In genomic region chr6:30596230-30596898, GRCm38 (mm10) we compare ENCODE assay signal across 26 mouse cellular contexts. TPM values are rescaled to one million over a fixed set of nuclear protein-coding genes. Genes with fewer than 3 reads are reported as not detected.
DNase-seq lines count a peak whose midpoint lies in the region; ATAC-seq and TF ChIP-seq lines count a peak whose summit lies in the region.
"Had no signal": no experiment of that assay in that cellular context is flagged by ENCODE, and none has a peak within 500 bp of the region (broad histone marks: within the 10 kb centered on the region; RNA-seq: fewer than 3 reads in every experiment).

No protein-coding gene starts in this region.

- 78% methylated on average over 8 of the region's 8 CpGs for WGBS in forebrain, postnatal 0 days
- 77% methylated on average over 8 of the region's 8 CpGs for WGBS in forebrain, embryonic 16.5 days
- WGBS in kidney, embryonic 16.5 days: 74% methylated on average over 8 of the region's 8 CpGs
- WGBS in neural tube, embryonic 13.5 days: 72% methylated on average over 8 of the region's 8 CpGs

- H3K9me3 ChIP-seq in forebrain, postnatal 0 days (ENCODE audit: low read length): no peaks in the 10 kb centered on the region
- no peaks in the 10 kb centered on the region for H3K9me3 ChIP-seq in forebrain, embryonic 16.5 days (ENCODE audit: control insufficient read depth, low read length)
- no peaks in the 10 kb centered on the region for H3K9me3 ChIP-seq in kidney, embryonic 16.5 days (ENCODE audit: low read length)
- H3K9me3 ChIP-seq in neural tube, embryonic 13.5 days: no peaks in the 10 kb centered on the region
- H3K9me3 ChIP-seq: embryonic facial prominence, embryonic 15.5 days; megakaryocyte, embryonic 14.5 days had no signal

- TF ChIP-seq CTCF in forebrain, postnatal 0 days (IDR thresholded peaks at IDR 0.05; ENCODE audit: low read depth): no peak

- no peak overlapping the region for H3K27ac ChIP-seq in forebrain, postnatal 0 days (ENCODE audit: low read depth, low read length)
- H3K27ac ChIP-seq in forebrain, embryonic 16.5 days (ENCODE audit: low read length): no peak overlapping the region
- peak overlapping the region; percentile 6 for H3K27ac ChIP-seq in kidney, embryonic 16.5 days (ENCODE audit: low read length)
- H3K27ac ChIP-seq in neural tube, embryonic 13.5 days (replicated peaks): peak overlapping the region; percentile 34; the same call in 1 of the 2 replicates
- H3K27ac ChIP-seq: embryonic facial prominence, embryonic 15.5 days had no signal

- ATAC-seq in forebrain, postnatal 0 days: no peak
- no peak for ATAC-seq in forebrain, embryonic 16.5 days
- ATAC-seq in kidney, embryonic 16.5 days (ENCODE audit: low FRiP score, low TSS enrichment): no peak
- no peak for ATAC-seq in neural tube, embryonic 13.5 days (ENCODE audit: low read depth)

- no peaks in the 10 kb centered on the region for H3K4me1 ChIP-seq in forebrain, postnatal 0 days (ENCODE audit: insufficient read depth)
- H3K4me1 ChIP-seq in forebrain, embryonic 16.5 days (replicated peaks; ENCODE audit: control insufficient read depth, insufficient read depth, low read length): no peaks in the 10 kb centered on the region; the same call in 1 of the 2 replicates
- peaks cover 23% of the 10 kb centered on the region for H3K4me1 ChIP-seq in kidney, embryonic 16.5 days (ENCODE audit: insufficient read depth, low read length)
- H3K4me1 ChIP-seq in neural tube, embryonic 13.5 days (replicated peaks): peaks cover 41% of the 10 kb centered on the region
- H3K4me1 ChIP-seq: embryonic facial prominence, embryonic 15.5 days; megakaryocyte, embryonic 14.5 days had no signal

- H3K4me2 ChIP-seq in forebrain, postnatal 0 days (ENCODE audit: low read depth): no peak overlapping the region
- H3K4me2 ChIP-seq in forebrain, embryonic 16.5 days (ENCODE audit: low read length): no peak overlapping the region
- H3K4me2 ChIP-seq in kidney, embryonic 16.5 days (replicated peaks; ENCODE audit: low read depth, low read length): no peak overlapping the region
- no peak overlapping the region for H3K4me2 ChIP-seq in neural tube, embryonic 13.5 days
- H3K4me2 ChIP-seq: embryonic facial prominence, embryonic 15.5 days had no signal

- H3K9ac ChIP-seq in forebrain, postnatal 0 days: no peak overlapping the region
- no peak overlapping the region for H3K9ac ChIP-seq in forebrain, embryonic 16.5 days (replicated peaks; ENCODE audit: low read depth, low read length)
- H3K9ac ChIP-seq in kidney, embryonic 16.5 days (replicated peaks; ENCODE audit: low read length): no peak overlapping the region
- no peak overlapping the region for H3K9ac ChIP-seq in neural tube, embryonic 13.5 days
- H3K9ac ChIP-seq: embryonic facial prominence, embryonic 15.5 days had no signal

- no peak overlapping the region for H3K4me3 ChIP-seq in forebrain, postnatal 0 days (ENCODE audit: low read depth, low read length)
- H3K4me3 ChIP-seq in forebrain, embryonic 16.5 days (replicated peaks; ENCODE audit: low read length): no peak overlapping the region
- H3K4me3 ChIP-seq in kidney, embryonic 16.5 days (ENCODE audit: low read length): no peak overlapping the region
- no peak overlapping the region for H3K4me3 ChIP-seq in neural tube, embryonic 13.5 days
- H3K4me3 ChIP-seq: embryonic facial prominence, embryonic 15.5 days; megakaryocyte, embryonic 14.5 days had no signal

- DNase-seq in forebrain, postnatal 0 days: peak; percentile 45
- no peak for DNase-seq in kidney, postnatal 36 days
- DNase-seq in neural tube, embryonic 10.5 days (ENCODE audit: extremely low spot score, low spot score): no peak
- DNase-seq in urinary bladder, adult 18-20 months (ENCODE audit: low spot score in 2 of 2): no peak
- DNase-seq: adrenal gland, postnatal 14 days; cerebellum, adult 11-12 months; cerebellum, postnatal 14 days; embryo, embryonic 11 days; heart, postnatal 36 days; kidney, adult 18-20 months; kidney, postnatal 4 days; lung, adult 18-20 months; right cerebral cortex, postnatal 4 days; thymus, adult 2 months had no signal

- H3K27me3 ChIP-seq in forebrain, postnatal 0 days (ENCODE audit: insufficient read depth, low read length): no peaks in the 10 kb centered on the region
- H3K27me3 ChIP-seq in forebrain, embryonic 16.5 days (replicated peaks; ENCODE audit: control insufficient read depth, insufficient read depth, low read length): no peaks in the 10 kb centered on the region
- H3K27me3 ChIP-seq in kidney, embryonic 16.5 days (ENCODE audit: insufficient read depth, low read length): no peaks in the 10 kb centered on the region
- H3K27me3 ChIP-seq in neural tube, embryonic 13.5 days: no peaks in the 10 kb centered on the region
- H3K27me3 ChIP-seq: CH12.LX; embryonic facial prominence, embryonic 15.5 days had no signal

- no peaks in the 10 kb centered on the region for H3K36me3 ChIP-seq in forebrain, postnatal 0 days (ENCODE audit: insufficient read depth)
- H3K36me3 ChIP-seq in forebrain, embryonic 16.5 days (ENCODE audit: control insufficient read depth, insufficient read depth): no peaks in the 10 kb centered on the region
- no peaks in the 10 kb centered on the region for H3K36me3 ChIP-seq in kidney, embryonic 16.5 days (ENCODE audit: insufficient read depth, low read length)
- H3K36me3 ChIP-seq in neural tube, embryonic 13.5 days: no peaks in the 10 kb centered on the region
- H3K36me3 ChIP-seq: embryonic facial prominence, embryonic 15.5 days had no signal

RNA-seq across cellular contexts. Expression of gene Cpa5, which starts 14.4 kb away (rescaled TPM):
- not detected in 2 replicates for total RNA-seq in forebrain, postnatal 0 days (2014; rRNA removed)
- polyA plus RNA-seq in forebrain, postnatal 0 days (2015; fragmentation: Nextera tagmentation; extraction: Ambion mirVana): 0.11 TPM in 1 of 2 replicates, not detected in the other
- not detected in 2 replicates for polyA plus RNA-seq in forebrain, embryonic 16.5 days (2015; fragmentation: Nextera tagmentation; extraction: Ambion mirVana)
- 0.64 and 0.66 TPM in 2 replicates for polyA plus RNA-seq in kidney, embryonic 16.5 days (2015; fragmentation: Nextera tagmentation; extraction: Ambion mirVana)
- polyA plus RNA-seq in neural tube, embryonic 13.5 days (2015; fragmentation: Nextera tagmentation; extraction: Ambion mirVana): not detected in 2 replicates
- total RNA-seq: adrenal gland, postnatal 14 days; CH12.LX; heart, postnatal 36 days; layer of hippocampus, postnatal 14 days; liver, adult 2 months; MEL had no signal
- polyA plus RNA-seq: liver, adult 2 months; neural tube, embryonic 11.5 days; thymus, adult 2 months had no signal

RNA-seq across cellular contexts. Expression of gene Cpa4, which starts 28.2 kb away (rescaled TPM):
- total RNA-seq in forebrain, postnatal 0 days (2014; rRNA removed): 0.23 and 0.38 TPM in 2 replicates
- polyA plus RNA-seq in forebrain, postnatal 0 days (2015; fragmentation: Nextera tagmentation; extraction: Ambion mirVana): 0.58 and 0.88 TPM in 2 replicates
- polyA plus RNA-seq in forebrain, embryonic 16.5 days (2015; fragmentation: Nextera tagmentation; extraction: Ambion mirVana): 1.0 and 1.6 TPM in 2 replicates
- polyA plus RNA-seq in kidney, embryonic 16.5 days (2015; fragmentation: Nextera tagmentation; extraction: Ambion mirVana): 0.12 and 0.14 TPM in 2 replicates
- 0.59 and 0.87 TPM in 2 replicates for polyA plus RNA-seq in neural tube, embryonic 13.5 days (2015; fragmentation: Nextera tagmentation; extraction: Ambion mirVana)
- total RNA-seq: CH12.LX; heart, postnatal 36 days; layer of hippocampus, postnatal 14 days; liver, adult 2 months; MEL had no signal
- polyA plus RNA-seq: gonadal fat pad, adult 2 months; liver, adult 2 months; urinary bladder, adult 2 months had no signal

RNA-seq across cellular contexts. Expression of gene Cpa1, which starts 42.7 kb away (rescaled TPM):
- total RNA-seq in forebrain, postnatal 0 days (2014; rRNA removed): 1.1 TPM in 1 of 2 replicates, not detected in the other
- 0.29 and 0.69 TPM in 2 replicates for polyA plus RNA-seq in forebrain, postnatal 0 days (2015; fragmentation: Nextera tagmentation; extraction: Ambion mirVana)
- polyA plus RNA-seq in forebrain, embryonic 16.5 days (2015; fragmentation: Nextera tagmentation; extraction: Ambion mirVana): 0.56 and 0.66 TPM in 2 replicates
- polyA plus RNA-seq in kidney, embryonic 16.5 days (2015; fragmentation: Nextera tagmentation; extraction: Ambion mirVana): 1.8 and 2.4 TPM in 2 replicates
- polyA plus RNA-seq in neural tube, embryonic 13.5 days (2015; fragmentation: Nextera tagmentation; extraction: Ambion mirVana): 0.25 and 0.52 TPM in 2 replicates
- total RNA-seq: CH12.LX; layer of hippocampus, postnatal 14 days; MEL had no signal
- polyA plus RNA-seq: neural tube, embryonic 11.5 days; thymus, adult 2 months had no signal

RNA-seq across cellular contexts. Expression of gene Cpa2, which starts 55.0 kb away (rescaled TPM):
- total RNA-seq in forebrain, postnatal 0 days (2014; rRNA removed): 6.8 and 10.0 TPM in 2 replicates
- 16.6 and 17.1 TPM in 2 replicates for polyA plus RNA-seq in forebrain, postnatal 0 days (2015; fragmentation: Nextera tagmentation; extraction: Ambion mirVana)
- polyA plus RNA-seq in forebrain, embryonic 16.5 days (2015; fragmentation: Nextera tagmentation; extraction: Ambion mirVana): 2.4 and 5.1 TPM in 2 replicates
- 15.9 and 17.5 TPM in 2 replicates for polyA plus RNA-seq in kidney, embryonic 16.5 days (2015; fragmentation: Nextera tagmentation; extraction: Ambion mirVana)
- polyA plus RNA-seq in neural tube, embryonic 13.5 days (2015; fragmentation: Nextera tagmentation; extraction: Ambion mirVana): 6.2 and 7.8 TPM in 2 replicates
- total RNA-seq: CH12.LX; heart, postnatal 36 days had no signal
- polyA plus RNA-seq: liver, adult 2 months; thymus, adult 2 months had no signal

Comparison
In these comparisons a context has a peak if more than half of its experiments do, and no peak if none do; other contexts are left out.
1. H3K27ac ChIP-seq: peak in kidney, embryonic 16.5 days (single experiment) and neural tube, embryonic 13.5 days (single experiment); none in forebrain, postnatal 0 days (single experiment) and forebrain, embryonic 16.5 days (single experiment).